ENCODE assay signal across 8 mouse cellular contexts in the genomic region with DNA sequence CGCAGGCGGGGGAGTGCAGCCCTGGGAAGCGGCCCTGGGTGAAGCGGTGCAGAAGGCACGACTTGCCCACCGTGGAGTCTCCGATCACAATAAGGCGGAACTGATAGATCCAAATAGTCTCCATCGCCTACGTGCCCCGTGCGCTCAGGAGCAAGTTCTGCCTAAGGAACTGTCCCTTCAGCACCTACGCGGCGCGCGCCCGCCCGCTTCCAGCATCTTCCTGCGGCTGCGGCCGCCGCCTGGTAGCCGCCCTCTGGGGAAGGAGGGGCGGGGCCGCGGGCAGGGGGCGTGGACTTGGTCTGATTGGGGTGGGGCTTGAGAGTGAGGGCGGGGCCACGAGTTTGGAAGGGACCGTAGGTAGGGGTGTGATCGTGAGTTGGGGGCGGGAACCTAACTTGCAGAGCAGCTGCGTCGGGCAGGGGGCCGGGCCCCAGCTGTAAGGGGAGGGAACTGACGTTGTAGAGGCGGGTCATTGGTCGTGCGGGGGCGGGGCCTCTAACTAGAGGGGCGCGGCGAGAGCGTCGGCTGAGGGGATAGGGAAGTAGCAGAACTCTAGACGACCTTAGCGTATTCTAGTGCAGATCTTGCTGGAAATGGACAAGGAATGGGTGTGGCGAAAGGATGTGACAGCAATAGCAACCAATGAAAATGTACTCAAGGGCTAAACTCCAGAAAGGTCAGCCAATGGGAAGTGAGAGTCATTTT. TPM values are rescaled to one million over a fixed set of nuclear protein-coding genes. Genes with fewer than 3 reads are reported as not detected.
A peak's percentile ranks its signal among the peaks of the same experiment; 100 is the strongest.
DNase-seq lines count a peak whose midpoint lies in the region; ATAC-seq lines count a peak whose summit lies in the region.

A gene (minus strand): TSS at position 241 of the 705 bp plus-strand sequence.

- DNase-seq in adrenal gland, adult 18-20 months (ENCODE audit: low spot score in 2 of 2) = peak; percentile 54 to 64
- peak; percentile 95 for DNase-seq in embryo, embryonic 10.5 days (ENCODE audit: low spot score)
- peak; percentile 69 for DNase-seq in gastrocnemius, postnatal 14 days
- peak; percentile 99 for DNase-seq in intestine, embryonic 14.5 days (ENCODE audit: low spot score)
- peak; percentile 78 to 84 for DNase-seq in left cerebral cortex, postnatal 14 days (ENCODE audit: low spot score in 2 of 2)
- DNase-seq in right cerebral cortex, postnatal 14 days = peak; percentile 82
- peak; percentile 66 to 80 for DNase-seq in urinary bladder, postnatal 4 days (ENCODE audit: low spot score in 2 of 2)

- intact Hi-C loops in gastrocnemius, postnatal 14 days (cut with DNase I; ENCODE audit: low total_unique reads) = no loop called here
- intact Hi-C loops in left cerebral cortex, postnatal 14 days (cut with DNase I) = loop anchor here (10.0 kb wide), 1 partner anchor 119 kb away; no protein-coding TSS in a partner anchor

- no peaks in the 10 kb centered on the region for H3K4me1 ChIP-seq in intestine, embryonic 14.5 days (replicated peaks; ENCODE audit: control insufficient read depth, insufficient read depth, low read length)

- peak within 1 kb of the TSS; percentile 84 for H3K4me2 ChIP-seq in intestine, embryonic 14.5 days (ENCODE audit: low read length)

- no peaks in the 10 kb centered on the region for H3K9me3 ChIP-seq in intestine, embryonic 14.5 days (ENCODE audit: control insufficient read depth, low read length)

- H3K4me3 ChIP-seq in intestine, embryonic 14.5 days (ENCODE audit: low read depth, low read length) = peak within 1 kb of the TSS; percentile 47

- no peak within 1 kb of the TSS for H3K9ac ChIP-seq in intestine, embryonic 14.5 days (ENCODE audit: low read length)

- no peaks in the 10 kb centered on the region for H3K36me3 ChIP-seq in intestine, embryonic 14.5 days (ENCODE audit: control insufficient read depth, insufficient read depth, low read length)

- ATAC-seq in intestine, embryonic 14.5 days (replicated peaks; ENCODE audit: low FRiP score, low TSS enrichment, low read depth) = peak; percentile 92
- peak; percentile 97 for ATAC-seq in megakaryocyte-erythroid progenitor cell, adult 5-6 weeks (replicated peaks; ENCODE audit: low FRiP score, low TSS enrichment, poor library complexity, severe bottlenecking)

- H3K27me3 ChIP-seq in intestine, embryonic 14.5 days (replicated peaks; ENCODE audit: control insufficient read depth, insufficient read depth, low read length) = no peaks in the 10 kb centered on the region

- no peak within 1 kb of the TSS; the same call in 1 of the 2 replicates for H3K27ac ChIP-seq in intestine, embryonic 14.5 days (ENCODE audit: low read depth)

- under 1% methylated on average over 49 of the region's 49 CpGs for WGBS in intestine, embryonic 14.5 days

RNA-seq across cellular contexts. Expression of the gene that starts here (rescaled TPM):
- total RNA-seq in adrenal gland, adult 18-20 months (2021) = under 1 TPM; 0.70 to 0.99 TPM
- total RNA-seq in gastrocnemius, postnatal 14 days (2021) = not detected
- polyA plus RNA-seq in intestine, embryonic 14.5 days (2014; fragmentation: Nextera tagmentation; extraction: Ambion mirVana) = 0.90 and 1.3 TPM in 2 replicates
- 1 to 10 TPM; 1.4 TPM for total RNA-seq in left cerebral cortex, postnatal 14 days (2021)
- not detected in 2 replicates for total RNA-seq in megakaryocyte-erythroid progenitor cell, adult 5-6 weeks (2014; fragmentation: Nextera tagmentation)
- not detected in 2 replicates for total RNA-seq in megakaryocyte-erythroid progenitor cell, adult 5-6 weeks (2017)

Comparison
In these comparisons a context has a peak if more than half of its experiments do, and no peak if none do; other contexts are left out.
1. Peak in DNase-seq in adrenal gland, adult 18-20 months; RNA of the gene not detected or under 1 TPM.
2. Peak in DNase-seq in gastrocnemius, postnatal 14 days; RNA of the gene not detected or under 1 TPM.
3. Peak in ATAC-seq in megakaryocyte-erythroid progenitor cell, adult 5-6 weeks; RNA of the gene not detected or under 1 TPM.